Mouse (Mus musculus) layer of hippocampus, adult 8-10 months (tissue): Measurements from ENCODE around the gene Gm21863. TPM values are rescaled to one million over a fixed set of nuclear protein-coding genes. Genes with fewer than 3 reads are reported as not detected.
"Not testable (repeated sequence)": the region's sequence is repeated elsewhere in the genome, so short reads cannot be mapped to it uniquely, and the experiment has no call there.

Experiments used
- DNase-seq, 2 experiments: peaks; one replicate each; pipeline ENCODE4 v3.0.0; 2022; ENCODE audit warnings: low spot score in 2 of 2
- total RNA-seq, 4 experiments: library from RNA; stranded (reverse); gene quantifications; 2 replicates each; pipeline ENCODE4 v1.2.4; 2022

Gene Gm21863
- total RNA-seq, result not detected

- not testable (repeated sequence) for DNase-seq
Observed at GRCm38 (mm10) chr12:19953869-19954555, at the start of gene Gm21863. TSS of gene Gm21863 (plus strand) at chr12:19954505.

- not testable (repeated sequence) for DNase-seq
Observed at GRCm38 (mm10) chr12:19928049-19928448, 26.3 kb upstream of the Gm21863 start.
